Mouse (Mus musculus) intestine, postnatal 0 days (tissue): ENCODE measurements around the gene Ccdc127. TPM values are rescaled to one million over a fixed set of nuclear protein-coding genes. Genes with fewer than 3 reads are reported as not detected.

Experiments
- ATAC-seq: fragments of 200-750 bp; cut with Nextera tagmentation; 2 replicates; pipeline ENCODE4 v1.8.0; 2017; ENCODE audit warnings: mild to moderate bottlenecking, moderate TSS enrichment, moderate library complexity
- H3K27ac ChIP-seq: fragments of 300-500 bp; sonication (generic); 2 replicates; pipeline ENCODE4 v1.5.1; 2014; ENCODE audit warnings: mild to moderate bottlenecking, low read depth, low read length, moderate library complexity
- H3K27me3 ChIP-seq: fragments of 300-500 bp; sonication (generic); replicated peaks from 2 replicates; pipeline ENCODE4 v1.6.1; 2014; ENCODE audit warnings: low read length, mixed read lengths; ENCODE audit not compliant: control insufficient read depth, insufficient read depth
- H3K36me3 ChIP-seq: fragments of 300-500 bp; sonication (generic); 2 replicates; pipeline ENCODE4 v1.6.1; 2014; ENCODE audit warnings: mild to moderate bottlenecking, moderate library complexity; ENCODE audit not compliant: control insufficient read depth, insufficient read depth
- H3K4me1 ChIP-seq: fragments of 300-500 bp; sonication (generic); replicated peaks from 2 replicates; pipeline ENCODE4 v1.6.1; 2014; ENCODE audit warnings: antibody characterized with exemption, low read length, mixed read lengths; ENCODE audit not compliant: control insufficient read depth, insufficient read depth
- H3K4me2 ChIP-seq: fragments of 300-500 bp; sonication (generic); replicated peaks from 2 replicates; pipeline ENCODE4 v1.6.1; 2014; ENCODE audit warnings: low read depth, mild to moderate bottlenecking, moderate library complexity
- H3K4me3 ChIP-seq: fragments of 300-500 bp; sonication (generic); 2 replicates; pipeline ENCODE4 v1.5.1; 2014; ENCODE audit warnings: low read depth, low read length
- H3K9ac ChIP-seq: fragments of 300-500 bp; sonication (generic); 2 replicates; pipeline ENCODE4 v1.6.1; 2014; ENCODE audit warnings: mild to moderate bottlenecking, low read depth, low read length
- H3K9me3 ChIP-seq: fragments of 300-500 bp; sonication (generic); 2 replicates; pipeline ENCODE4 v1.6.1; 2016; ENCODE audit warnings: mixed run types; ENCODE audit not compliant: control insufficient read depth
- CTCF ChIP-seq: sonication (generic); IDR thresholded peaks from 2 replicates; pipeline ENCODE4 v1.5.1; 2016; ENCODE audit warnings: low read depth, mild to moderate bottlenecking, control low read depth, antibody characterized with exemption, moderate library complexity
- WGBS: fragments of 180-500 bp; shearing (Covaris S2); extraction: QIAGEN DNeasy Blood & Tissue Kit; methylation state at CpG from one replicate; pipeline ENCODE4 v1.1.7; 2014; 5-methylcytosine and 5-hydroxymethylcytosine counted together
- polyA plus RNA-seq: library from polyadenylated mRNA; unstranded; fragments of >200 nt; fragmentation: Nextera tagmentation; extraction: Ambion mirVana; gene quantifications from 2 replicates; pipeline ENCODE4 v1.2.1, GENCODE M21; 2015

Gene Ccdc127
- polyA plus RNA-seq, result 22.0 and 23.0 TPM in 2 replicates

DNA sequence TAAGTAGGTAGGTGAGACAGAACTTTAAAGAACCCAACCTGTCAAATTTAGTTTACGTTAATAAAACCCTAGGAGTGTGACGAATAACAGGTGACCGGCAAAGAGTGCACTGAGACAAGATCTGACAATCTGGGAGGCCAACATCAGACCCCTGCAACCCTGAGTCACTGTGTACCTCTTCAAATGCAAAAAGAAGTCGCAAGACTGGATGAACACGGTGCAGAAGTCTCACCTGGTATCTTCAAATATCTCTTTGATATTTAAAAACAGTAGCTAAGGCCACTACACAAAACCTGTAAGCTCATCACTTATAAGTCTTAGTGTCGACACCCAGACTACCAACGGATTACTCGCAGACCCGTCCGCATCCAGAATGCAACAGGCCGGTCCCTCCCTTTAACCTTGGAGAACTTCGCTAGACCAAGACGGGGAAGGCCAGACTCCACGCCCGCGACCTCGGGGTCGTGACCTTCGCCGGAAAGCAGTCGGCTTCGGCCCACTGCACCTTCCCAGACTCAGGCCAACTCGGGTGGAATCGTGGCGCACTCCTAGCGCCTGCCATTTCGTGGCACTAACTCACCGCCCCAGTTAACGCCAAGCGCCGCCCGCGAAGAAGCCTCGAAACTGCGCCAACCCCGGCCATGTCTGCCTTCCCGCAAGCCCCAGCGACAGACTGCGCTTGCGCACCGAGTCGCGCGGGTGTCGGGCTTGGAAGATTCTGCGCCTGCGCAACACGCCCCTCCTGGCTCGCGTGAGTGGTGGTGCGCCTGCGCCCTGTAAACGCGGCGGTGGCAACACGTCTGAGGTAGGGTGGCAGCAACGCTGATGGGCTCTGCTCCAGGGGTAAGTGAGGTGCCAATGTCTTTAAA is at the start of gene Ccdc127, which contains the start of gene Sdha:
TSS of gene Ccdc127 (plus strand) at position 744 of the 869 bp plus-strand sequence.
TSS of gene Sdha (minus strand) at position 715 of the 869 bp plus-strand sequence.
- Histone ChIP-seq H3K4me3 (peak within 1 kb of the TSS; percentile 83), H3K36me3 (no peaks in the 10 kb centered on the region; the same call in 1 of the 2 replicates), H3K9me3 (no peaks in the 10 kb centered on the region), H3K27me3 (no peaks in the 10 kb centered on the region), H3K27ac (peak within 1 kb of the TSS; percentile 86), H3K9ac (peak within 1 kb of the TSS; percentile 94), H3K4me2 (peak within 1 kb of the TSS; percentile 68), H3K4me1 (0 out of 2 replicates have a peak, but pooled peaks cover 4% of the 10 kb centered on the region)
- TF ChIP-seq CTCF, result peak; percentile 38
- under 1% methylated on average over 57 of the region's 57 CpGs for WGBS
- ATAC-seq, result peak; percentile 97

DNA sequence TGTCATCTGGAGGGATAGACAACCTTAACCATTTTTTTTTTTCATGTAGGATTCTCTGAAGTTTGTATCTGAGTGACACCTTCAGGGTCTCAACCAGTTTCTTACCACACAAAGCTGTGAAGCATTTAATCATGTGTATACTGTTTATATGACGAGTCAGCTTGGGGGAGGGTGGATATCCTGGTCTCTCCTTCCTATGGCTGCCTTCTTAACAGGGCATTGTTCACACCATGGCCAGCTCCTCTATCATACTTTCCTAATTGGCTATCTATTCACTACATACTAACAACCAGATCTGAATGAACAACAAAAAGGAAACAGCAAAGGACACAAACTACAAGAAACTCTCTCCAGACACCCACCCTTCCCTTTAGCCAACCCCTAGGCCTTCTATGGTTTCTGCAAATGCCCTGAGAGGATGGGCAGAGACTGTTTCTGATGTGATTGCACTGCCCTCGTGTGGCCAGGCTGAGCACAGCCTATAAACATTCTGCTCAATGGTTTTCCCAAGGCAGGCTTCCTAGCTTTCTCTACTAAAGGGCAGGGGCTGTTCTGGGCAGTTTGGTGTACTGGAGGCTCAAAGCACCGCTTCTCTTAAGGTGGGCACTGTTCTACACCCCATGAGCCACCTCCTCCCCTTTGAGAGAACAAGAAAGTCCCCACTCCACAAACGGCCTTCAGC is 49.0 kb upstream of the Ccdc127 start:
- Histone ChIP-seq H3K9me3 (no peaks in the 10 kb centered on the region), H3K4me3 (no peak overlapping the region), H3K27ac (no peak overlapping the region), H3K9ac (no peak overlapping the region), H3K27me3 (no peaks in the 10 kb centered on the region), H3K36me3 (peaks cover 35% of the 10 kb centered on the region), H3K4me1 (no peaks in the 10 kb centered on the region), H3K4me2 (no peak overlapping the region)
- TF ChIP-seq CTCF, result peak; percentile 96
- peak; percentile 62 for ATAC-seq
- WGBS, result 32% methylated on average over 4 of the region's 4 CpGs

- peaks cover 40% of the 10 kb centered on the region for H3K36me3 ChIP-seq
- no peak overlapping the region for H3K4me2 ChIP-seq
- no peak overlapping the region for H3K9ac ChIP-seq
- H3K9me3 ChIP-seq, result no peaks in the 10 kb centered on the region
- no peak overlapping the region for H3K4me3 ChIP-seq
- peak; percentile 90 for ATAC-seq
- H3K4me1 ChIP-seq, result no peaks in the 10 kb centered on the region
- TF ChIP-seq CTCF, result no peak
- no peak overlapping the region; the same call in 1 of the 2 replicates for H3K27ac ChIP-seq
- WGBS, result 38% methylated on average over 6 of the region's 6 CpGs
- no peaks in the 10 kb centered on the region for H3K27me3 ChIP-seq
Observed at GRCm38 (mm10) chr13:74301607-74301984, 48.5 kb upstream of the Ccdc127 start.

DNA sequence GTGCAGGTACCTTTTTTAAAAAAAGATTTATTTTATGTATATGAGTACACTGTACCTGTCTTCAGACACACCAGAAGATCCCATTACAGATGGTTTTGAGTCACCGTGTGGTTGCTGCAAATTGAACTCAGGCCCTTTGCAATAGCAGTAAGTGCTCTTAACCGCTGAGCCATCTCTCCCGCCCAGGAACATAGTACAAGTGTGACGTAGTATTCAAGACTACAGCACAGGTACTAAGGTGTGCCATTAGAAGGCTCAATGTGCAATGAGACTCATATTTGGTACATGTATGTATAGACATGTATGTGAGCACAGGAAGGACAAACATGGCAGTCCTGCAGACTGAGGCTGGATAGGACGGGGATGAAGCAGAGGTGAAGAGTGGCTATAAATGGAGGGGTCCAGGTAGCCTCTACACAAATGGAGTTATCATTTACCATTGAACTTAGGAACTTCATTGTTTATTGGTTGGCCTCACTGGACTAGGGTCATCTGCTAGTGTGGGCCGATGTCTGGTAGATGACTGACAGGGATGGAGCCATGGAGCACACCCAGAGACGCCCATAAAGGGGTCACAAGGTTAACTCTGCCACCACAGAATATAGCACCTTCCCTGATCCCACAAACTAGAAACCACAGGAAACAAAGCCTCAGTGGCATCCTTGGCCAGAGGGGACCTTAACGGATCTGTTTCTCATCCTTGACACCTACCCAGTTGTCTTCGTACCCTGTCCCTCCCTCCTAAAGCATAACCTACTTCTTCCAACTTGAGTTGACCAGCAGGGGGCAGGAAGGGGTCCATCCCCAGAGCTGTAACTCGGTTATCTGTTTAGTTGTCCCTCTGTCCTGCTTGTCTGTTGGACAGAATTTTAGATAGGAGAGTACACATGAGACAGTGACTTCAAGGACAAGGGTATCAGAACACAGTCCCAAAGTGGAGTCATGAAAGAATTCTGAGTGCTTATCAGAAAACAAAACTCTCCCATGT is 47.8 kb upstream of the Ccdc127 start:
- no peak overlapping the region for H3K4me2 ChIP-seq
- peak; percentile 79 for ATAC-seq
- peak; percentile 60 for TF ChIP-seq CTCF
- H3K36me3 ChIP-seq, result peaks cover 45% of the 10 kb centered on the region
- no peaks in the 10 kb centered on the region for H3K9me3 ChIP-seq
- no peaks in the 10 kb centered on the region for H3K27me3 ChIP-seq
- no peaks in the 10 kb centered on the region for H3K4me1 ChIP-seq
- no peak overlapping the region for H3K27ac ChIP-seq
- H3K4me3 ChIP-seq, result no peak overlapping the region
- no peak overlapping the region for H3K9ac ChIP-seq
- WGBS, result 63% methylated on average over 10 of the region's 10 CpGs

GRCm38 (mm10) chr13:74305380-74305779 is 44.7 kb upstream of the Ccdc127 start:
- H3K36me3 ChIP-seq, result peaks cover 66% of the 10 kb centered on the region
- H3K9me3 ChIP-seq, result no peaks in the 10 kb centered on the region
- no peaks in the 10 kb centered on the region for H3K4me1 ChIP-seq
- no peak overlapping the region for H3K27ac ChIP-seq
- no peak overlapping the region for H3K9ac ChIP-seq
- no peak for ATAC-seq
- no peak overlapping the region for H3K4me2 ChIP-seq
- no peak for TF ChIP-seq CTCF
- no peaks in the 10 kb centered on the region for H3K27me3 ChIP-seq
- no peak overlapping the region for H3K4me3 ChIP-seq
- 92% methylated on average over 6 of the region's 6 CpGs for WGBS
